Mouse (Mus musculus) MEL (cell line): ENCODE results near the gene Nr6a1. TPM values are rescaled to one million over a fixed set of nuclear protein-coding genes. Genes with fewer than 3 reads are reported as not detected.

ENCODE experiments used
- DNase-seq: peaks from one replicate; pipeline ENCODE4 v3.0.0; 2011; ENCODE audit warnings: low read depth, low spot score
- H3K27ac ChIP-seq: 2 replicates; pipeline ENCODE4 v1.5.1; 2012; ENCODE audit warnings: low read depth, mild to moderate bottlenecking, control low read depth, low read length, moderate library complexity; ENCODE audit not compliant: control insufficient read depth
- H3K27me3 ChIP-seq, 2 experiments: fragments of 150-350 bp in 1 of 2; sonication (generic) in 1 of 2; 2 replicates each; pipeline ENCODE4 v1.6.1; 2012; ENCODE audit warnings: low read length in 2 of 2, mild to moderate bottlenecking in 2 of 2, improper control_type of control experiment in 1 of 2, moderate library complexity in 1 of 2; ENCODE audit not compliant: insufficient read depth in 2 of 2, control insufficient read depth in 1 of 2
- H3K36me3 ChIP-seq, 2 experiments: 2 replicates each; pipeline ENCODE4 v1.6.1; 2012 to 2014; ENCODE audit warnings: low read length in 2 of 2, improper control_type of control experiment in 1 of 2, inconsistent platforms in 1 of 2, mild to moderate bottlenecking in 1 of 2; ENCODE audit not compliant: insufficient read depth in 2 of 2, control insufficient read depth in 1 of 2
- H3K4me1 ChIP-seq, 2 experiments: fragments of 150-350 bp in 1 of 2; sonication (generic) in 1 of 2; 2 replicates each; pipeline ENCODE4 v1.6.1; 2012; ENCODE audit warnings: low read length in 2 of 2, improper control_type of control experiment in 1 of 2, mild to moderate bottlenecking in 1 of 2; ENCODE audit not compliant: insufficient read depth in 2 of 2, control insufficient read depth in 1 of 2
- H3K4me3 ChIP-seq, 2 experiments: fragments of 150-350 bp in 1 of 2; sonication (generic) in 1 of 2; 2 replicates each; pipeline ENCODE4 v1.5.1; 2012; ENCODE audit warnings: low read depth in 2 of 2, low read length in 2 of 2, mild to moderate bottlenecking in 2 of 2, moderate library complexity in 2 of 2, control low read depth in 1 of 2, improper control_type of control experiment in 1 of 2; ENCODE audit not compliant: control insufficient read depth in 1 of 2, insufficient read depth in 1 of 2
- H3K79me2 ChIP-seq: 2 replicates; pipeline ENCODE4 v1.6.1; 2012; ENCODE audit warnings: mild to moderate bottlenecking, low read length, moderate library complexity; ENCODE audit not compliant: control insufficient read depth, poor library complexity, insufficient read depth
- H3K9ac ChIP-seq: 2 replicates; pipeline ENCODE4 v1.6.1; 2012; ENCODE audit warnings: low read depth, mild to moderate bottlenecking, control low read depth, low read length, moderate library complexity; ENCODE audit not compliant: control insufficient read depth, poor library complexity, severe bottlenecking
- H3K9me3 ChIP-seq: fragments of 150-350 bp; sonication (generic); replicated peaks from 2 replicates; pipeline ENCODE4 v1.6.1; 2012; ENCODE audit warnings: mild to moderate bottlenecking, low read length, improper control_type of control experiment, moderate library complexity; ENCODE audit not compliant: insufficient read depth
- CHD1 ChIP-seq: IDR thresholded peaks from 2 replicates; pipeline ENCODE4 v1.6.1; 2012; ENCODE audit warnings: low read depth, mild to moderate bottlenecking, inconsistent platforms, low read length, improper control_type of control experiment
- E2F4 ChIP-seq: IDR thresholded peaks from 2 replicates; pipeline ENCODE4 v1.6.1; 2011; ENCODE audit warnings: low read depth, low read length, improper control_type of control experiment, borderline replicate concordance
- ELF1 ChIP-seq: IDR thresholded peaks from 2 replicates; pipeline ENCODE4 v1.6.1; 2014; ENCODE audit warnings: low read depth, mild to moderate bottlenecking, inconsistent platforms, low read length, improper control_type of control experiment, moderate library complexity
- GATA1 ChIP-seq: IDR thresholded peaks from 2 replicates; pipeline ENCODE4 v1.6.1; 2011; ENCODE audit warnings: low read depth, low read length, improper control_type of control experiment
- HCFC1 ChIP-seq: IDR thresholded peaks from 2 replicates; pipeline ENCODE4 v1.6.1; 2012; ENCODE audit warnings: low read depth, mild to moderate bottlenecking, inconsistent platforms, low read length, improper control_type of control experiment, moderate library complexity
- KAT2A ChIP-seq: conservative IDR thresholded peaks from 2 replicates; pipeline ENCODE4 v1.6.1; 2012; ENCODE audit warnings: low read depth, low read length, improper control_type of control experiment, inconsistent platforms
- MAFK ChIP-seq: IDR thresholded peaks from 2 replicates; pipeline ENCODE4 v1.6.1; 2011; ENCODE audit warnings: low read depth, mild to moderate bottlenecking, low read length, improper control_type of control experiment, borderline replicate concordance
- MAX ChIP-seq: IDR thresholded peaks from 2 replicates; pipeline ENCODE4 v1.6.1; 2011; ENCODE audit warnings: low read length, improper control_type of control experiment
- MAZ ChIP-seq: IDR thresholded peaks from 2 replicates; pipeline ENCODE4 v1.6.1; 2012; ENCODE audit warnings: low read depth, mild to moderate bottlenecking, inconsistent platforms, low read length, improper control_type of control experiment
- MEF2A ChIP-seq: IDR thresholded peaks from 2 replicates; pipeline ENCODE4 v1.6.1; 2014; ENCODE audit warnings: low read depth, mild to moderate bottlenecking, inconsistent platforms, low read length, improper control_type of control experiment; ENCODE audit not compliant: poor library complexity, insufficient replicate concordance, severe bottlenecking; ENCODE audit errors: extremely low read depth
- MYB ChIP-seq: IDR thresholded peaks from 2 replicates; pipeline ENCODE4 v1.6.1; 2011; ENCODE audit warnings: mild to moderate bottlenecking, low read depth, low read length, improper control_type of control experiment
- MYC ChIP-seq: IDR thresholded peaks from 2 replicates; pipeline ENCODE4 v1.6.1; 2011; ENCODE audit warnings: low read depth, mild to moderate bottlenecking, low read length, improper control_type of control experiment, moderate library complexity
- NELFE ChIP-seq: IDR thresholded peaks from 2 replicates; pipeline ENCODE4 v1.6.1; 2011; ENCODE audit warnings: low read depth, low read length, improper control_type of control experiment
- NRF1 ChIP-seq: IDR thresholded peaks from 2 replicates; pipeline ENCODE4 v1.6.1; 2014; ENCODE audit warnings: low read depth, mild to moderate bottlenecking, inconsistent platforms, low read length, improper control_type of control experiment, moderate library complexity; ENCODE audit not compliant: poor library complexity, insufficient read depth, severe bottlenecking
- POLR2AphosphoS5 ChIP-seq: IDR thresholded peaks from 2 replicates; pipeline ENCODE4 v1.6.1; 2012; ENCODE audit warnings: low read depth, borderline replicate concordance, mild to moderate bottlenecking, inconsistent platforms, low read length, moderate library complexity, mixed read lengths
- RCOR1 ChIP-seq: IDR thresholded peaks from 2 replicates; pipeline ENCODE4 v1.6.1; 2012; ENCODE audit warnings: low read depth, mild to moderate bottlenecking, inconsistent platforms, low read length, improper control_type of control experiment
- SIN3A ChIP-seq: IDR thresholded peaks from 2 replicates; pipeline ENCODE4 v1.6.1; 2012; ENCODE audit warnings: low read length, improper control_type of control experiment, inconsistent platforms
- SMC3 ChIP-seq: IDR thresholded peaks from 2 replicates; pipeline ENCODE4 v1.6.1; 2011; ENCODE audit warnings: low read depth, low read length, improper control_type of control experiment
- TAL1 ChIP-seq: IDR thresholded peaks from 2 replicates; pipeline ENCODE4 v1.6.1; 2012; ENCODE audit warnings: mild to moderate bottlenecking, inconsistent platforms, low read length, moderate library complexity, mixed read lengths
- TBP ChIP-seq: IDR thresholded peaks from 2 replicates; pipeline ENCODE4 v1.8.0; 2011; ENCODE audit warnings: low read depth, low read length, improper control_type of control experiment
- USF1 ChIP-seq: IDR thresholded peaks from 2 replicates; pipeline ENCODE4 v1.6.1; 2014; ENCODE audit warnings: low read depth, mild to moderate bottlenecking, inconsistent platforms, low read length, improper control_type of control experiment, moderate library complexity
- ZC3H11A ChIP-seq: IDR thresholded peaks from 2 replicates; pipeline ENCODE4 v1.6.1; 2012; ENCODE audit warnings: low read depth, mild to moderate bottlenecking, inconsistent platforms, low read length, improper control_type of control experiment
- ZKSCAN1 ChIP-seq: IDR thresholded peaks from 2 replicates; pipeline ENCODE4 v1.6.1; 2012; ENCODE audit warnings: low read depth, mild to moderate bottlenecking, inconsistent platforms, low read length, improper control_type of control experiment, moderate library complexity
- ZMIZ1 ChIP-seq: IDR thresholded peaks from 2 replicates; pipeline ENCODE4 v1.6.1; 2012; ENCODE audit warnings: low read depth, mild to moderate bottlenecking, inconsistent platforms, low read length, improper control_type of control experiment, moderate library complexity
- ZNF384 ChIP-seq: IDR thresholded peaks from 2 replicates; pipeline ENCODE4 v1.6.1; 2012; ENCODE audit warnings: low read depth, mild to moderate bottlenecking, inconsistent platforms, low read length, improper control_type of control experiment
- polyA plus RNA-seq, 2 experiments: library from polyadenylated mRNA; stranded (reverse) in 1 of 2; unstranded in 1 of 2; fragments of >175 nt in 1 of 2; fragments of >200 nt in 1 of 2; gene quantifications; 2 replicates each; pipeline versions ENCODE4 v1.2.1 to v1.2.4; 2012; ENCODE audit warnings: low replicate concordance in 2 of 2, low read depth in 1 of 2; ENCODE audit not compliant: insufficient read length in 2 of 2, insufficient read depth in 1 of 2, missing spikeins in 1 of 2
- total RNA-seq: library from RNA; depleted of rRNA; stranded (reverse); fragments of 300-350 nt; gene quantifications from 2 replicates; pipeline ENCODE4 v1.2.3, GENCODE M21; 2012

Gene Nr6a1
- total and polyA plus RNA-seq, 3 experiments, result 5.0 to 22.8 (median 10.2) TPM

DNA sequence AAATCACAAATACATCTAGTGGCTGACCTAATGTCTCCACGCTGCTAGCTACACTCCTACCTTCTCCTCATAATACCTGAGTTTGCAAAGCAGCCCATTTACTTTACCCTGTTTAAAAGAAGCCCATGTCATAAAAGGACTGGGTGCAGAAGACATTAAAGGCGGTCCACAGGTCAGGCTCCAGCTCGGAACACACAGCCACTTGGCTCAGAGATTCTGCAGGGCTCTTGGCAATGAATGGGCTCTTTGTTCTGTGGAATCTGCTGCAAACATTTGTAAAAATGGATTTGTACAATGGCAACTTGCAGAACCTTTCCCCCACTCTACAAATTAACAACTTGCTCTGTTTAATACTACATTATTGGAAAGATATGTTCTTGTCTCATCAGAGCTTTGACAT, 202.1 kb downstream of the Nr6a1 start:
- DNase-seq, result no peak
- H3K27ac ChIP-seq, result no peak overlapping the region
- H3K79me2 ChIP-seq, result no peaks in the 10 kb centered on the region
- no peaks in the 10 kb centered on the region for H3K36me3 ChIP-seq
- no peaks in the 10 kb centered on the region for H3K4me1 ChIP-seq
- no peaks in the 10 kb centered on the region for H3K27me3 ChIP-seq
- H3K4me3 ChIP-seq, result no peak overlapping the region
- no peak for TF ChIP-seq MYC
- no peak for TF ChIP-seq RCOR1
- no peak for TF ChIP-seq KAT2A
- TF ChIP-seq E2F4, result no peak
- no peak for TF ChIP-seq TAL1
- no peak for TF ChIP-seq NRF1
- no peak for TF ChIP-seq SIN3A
- no peak for TF ChIP-seq ZMIZ1
- no peak for TF ChIP-seq ELF1
- TF ChIP-seq MAX, result no peak
- TF ChIP-seq MAFK, result no peak
- no peak for TF ChIP-seq TBP
- H3K9me3 ChIP-seq, result no peaks in the 10 kb centered on the region
- no peak overlapping the region for H3K9ac ChIP-seq

DNA sequence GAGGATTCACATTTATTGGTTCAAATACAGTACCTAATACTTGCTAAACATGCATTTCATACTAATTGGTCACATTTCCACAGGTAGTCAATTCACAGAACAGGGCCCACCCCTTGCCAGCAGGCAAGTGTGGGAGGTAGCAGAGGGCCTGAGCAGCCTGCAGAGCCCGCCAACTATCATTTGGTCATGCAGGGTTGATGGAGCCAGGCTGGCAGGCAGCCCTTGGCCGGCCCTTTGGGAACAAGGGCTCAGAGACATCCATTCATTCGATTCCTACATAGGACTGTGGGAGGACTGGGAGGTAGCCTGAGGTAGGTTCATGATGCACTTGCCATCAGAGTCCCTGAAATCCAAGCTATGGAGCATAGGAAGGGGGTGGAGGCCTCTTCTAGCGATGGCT, 204.1 kb downstream of the Nr6a1 start:
- H3K79me2 ChIP-seq, result no peaks in the 10 kb centered on the region
- peaks cover 0 to 11% of the 10 kb centered on the region in 2 experiments; a peak in 2 of 4 replicates for H3K36me3 ChIP-seq
- no peak overlapping the region for H3K27ac ChIP-seq
- H3K4me1 ChIP-seq, result peaks cover 4 to 11% of the 10 kb centered on the region in 2 experiments
- TF ChIP-seq SMC3 (no peak), MEF2A (no peak), ELF1 (no peak), E2F4 (no peak), HCFC1 (no peak), GATA1 (no peak), ZC3H11A (no peak), CHD1 (no peak), USF1 (no peak), TAL1 (no peak), MAZ (no peak), POLR2AphosphoS5 (no peak), NELFE (no peak), SIN3A (no peak), ZKSCAN1 (no peak), RCOR1 (no peak), MYB (no peak), MYC (no peak), ZNF384 (no peak), KAT2A (no peak)
- no peak for DNase-seq
- no peaks in the 10 kb centered on the region for H3K9me3 ChIP-seq
- no peak overlapping the region for H3K4me3 ChIP-seq
- no peaks in the 10 kb centered on the region for H3K27me3 ChIP-seq
- no peak overlapping the region for H3K9ac ChIP-seq
